Mouse (Mus musculus): ENCODE data around the gene Ciao2b. TPM values are rescaled to one million over a fixed set of nuclear protein-coding genes. Genes with fewer than 3 reads are reported as not detected.
"Not testable (repeated sequence)": the region's sequence is repeated elsewhere in the genome, so short reads cannot be mapped to it uniquely, and the experiment has no call there.

The Ciao2b gene
- total RNA-seq (2021) = 10 to 100 TPM; 62.2 to 66.5 TPM
- long read RNA-seq, experiment 1, transcript Ciao2b-203 (5 exons, 918 nt) = major isoform, 76 of 80 reads
- long read RNA-seq, experiment 1, partial matches to known transcripts = 2 of 80 reads
- long read RNA-seq, experiment 1, other reads (novel, unspliced or antisense) = 1 of 80 reads
- long read RNA-seq, experiment 2, transcript Ciao2b-203 (5 exons, 918 nt) = major isoform, 49 of 51 reads
- long read RNA-seq, experiment 2, partial matches to known transcripts = 0 of 51 reads
- long read RNA-seq, experiment 2, other reads (novel, unspliced or antisense) = 2 of 51 reads

GRCm38 (mm10) chr8:104641426-104642323 is at the start of gene Ciao2b:
Gene Ciao2b (minus strand): TSS chr8:104641965.
- DNase-seq = peak; percentile 93 to 96

- DNase-seq = no peak
Observed at GRCm38 (mm10) chr8:104688433-104688832, 46.7 kb upstream of the Ciao2b start.

- DNase-seq = no peak
Observed at GRCm38 (mm10) chr8:104655614-104656013, 13.8 kb upstream of the Ciao2b start.

DNA sequence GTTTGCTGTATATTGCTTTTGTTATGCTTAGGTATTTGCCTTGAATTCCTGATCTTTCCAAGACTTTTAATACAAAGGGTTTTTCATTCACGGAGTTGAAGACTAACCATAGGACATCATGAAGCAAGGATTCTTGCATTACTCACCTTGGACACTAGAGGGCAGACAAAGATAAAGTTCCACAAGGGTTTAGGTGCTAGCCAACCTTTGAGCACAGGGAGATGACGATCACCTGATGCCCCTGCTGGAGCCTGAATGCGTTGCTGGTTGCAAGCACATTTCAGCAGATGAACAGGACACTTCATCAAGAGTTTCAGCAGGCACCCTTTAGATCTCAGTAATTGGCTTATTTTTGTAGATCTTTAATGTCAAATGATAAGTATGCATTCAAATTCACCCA is 13.2 kb upstream of the Ciao2b start:
- DNase-seq = peak; percentile 76 to 85

DNA sequence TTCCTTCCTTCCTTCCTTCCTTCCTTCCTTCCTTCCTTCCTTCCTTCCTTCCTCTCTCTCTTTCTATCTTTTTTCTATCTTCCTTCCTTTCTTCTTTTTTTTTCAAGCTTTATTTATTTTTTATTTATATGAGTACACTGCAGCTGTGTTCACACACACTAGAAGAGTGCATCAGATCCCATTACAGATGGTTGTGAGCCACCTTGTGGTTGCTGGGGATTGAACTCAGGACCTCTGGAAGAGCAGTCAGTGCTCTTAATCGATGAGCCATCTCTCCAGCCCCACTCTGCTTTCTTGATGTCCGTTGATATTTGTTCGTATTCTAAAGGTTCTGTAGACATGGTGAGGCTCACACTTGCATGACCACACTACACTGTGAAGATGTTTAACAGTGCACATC is 2.4 kb upstream of the Ciao2b start:
- DNase-seq = not testable (repeated sequence)

DNA sequence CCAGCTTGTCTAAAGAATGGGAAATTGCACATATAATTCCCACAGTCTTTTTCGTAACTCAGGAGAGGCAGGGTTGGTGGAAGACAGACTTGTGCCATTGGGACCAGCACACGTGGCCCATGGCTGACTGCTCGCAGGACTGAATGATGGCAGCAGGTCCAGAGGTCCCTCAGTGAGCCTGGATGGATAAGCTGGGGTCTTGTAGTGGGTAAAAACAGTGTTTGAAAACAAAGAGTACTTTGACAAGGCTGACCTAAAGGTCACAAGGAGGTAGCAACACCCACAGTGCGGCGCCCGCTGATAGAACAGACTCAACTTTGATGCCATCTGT is 524 bp upstream of the Ciao2b start:
- DNase-seq = no peak

GRCm38 (mm10) chr8:104640831-104641370 is 864 bp downstream of the Ciao2b start:
- DNase-seq = no peak

- DNase-seq = peak in 1 of 2 experiments; percentile 1
Observed at GRCm38 (mm10) chr8:104640241-104640640, 1.5 kb downstream of the Ciao2b start.

DNA sequence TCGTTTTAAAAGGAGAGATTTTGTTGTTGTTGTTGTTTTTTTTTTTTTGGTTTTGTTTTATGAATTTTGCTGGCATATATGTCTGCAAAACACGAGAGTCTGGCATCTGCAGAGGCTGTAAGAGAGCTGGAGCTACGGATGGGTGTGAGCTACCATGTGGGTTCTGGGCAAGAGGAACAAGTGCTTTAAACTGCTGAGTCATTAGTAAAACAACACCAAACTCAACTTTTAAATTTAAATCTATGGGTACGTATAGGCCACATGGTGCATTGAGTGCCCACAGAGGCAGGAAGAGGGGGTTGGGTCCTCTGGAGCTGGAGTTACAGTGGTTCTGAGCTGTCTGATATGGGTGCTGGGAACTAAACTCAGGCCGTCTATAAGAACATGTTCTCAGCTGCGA is 3.8 kb downstream of the Ciao2b start:
- peak in 1 of 2 experiments; percentile 1 for DNase-seq

GRCm38 (mm10) chr8:104635004-104635710 is 6.6 kb downstream of the Ciao2b start:
- DNase-seq = no peak

DNA sequence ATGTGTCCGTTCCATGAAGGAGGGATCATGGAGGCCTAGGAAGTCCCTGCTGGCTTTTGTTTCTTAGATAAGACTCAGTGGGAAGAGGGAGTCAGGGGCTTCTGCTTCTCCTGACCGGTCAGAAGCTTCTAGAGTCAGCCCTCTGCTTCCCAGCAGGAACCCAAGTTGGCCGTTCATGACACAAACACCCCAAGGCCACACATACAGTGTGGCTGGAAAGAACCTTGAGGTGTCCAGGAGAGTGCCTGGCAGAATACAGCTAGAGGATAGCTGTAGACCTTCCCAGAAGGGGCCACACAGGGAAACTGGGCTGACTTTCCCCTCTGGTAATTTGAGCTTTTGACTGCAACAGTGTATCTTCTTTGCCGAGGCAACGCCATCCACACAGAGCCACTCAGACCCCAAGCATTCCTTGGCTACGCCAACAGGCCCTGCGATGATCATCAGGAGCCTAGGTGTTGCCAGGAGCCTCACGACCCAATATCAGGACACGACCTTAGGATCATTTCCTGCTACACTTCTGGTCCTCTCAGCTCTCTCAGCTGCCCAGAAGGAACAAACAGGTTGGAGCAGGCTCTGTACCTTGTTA is 8.5 kb downstream of the Ciao2b start:
- DNase-seq = peak; percentile 39 to 44

DNA sequence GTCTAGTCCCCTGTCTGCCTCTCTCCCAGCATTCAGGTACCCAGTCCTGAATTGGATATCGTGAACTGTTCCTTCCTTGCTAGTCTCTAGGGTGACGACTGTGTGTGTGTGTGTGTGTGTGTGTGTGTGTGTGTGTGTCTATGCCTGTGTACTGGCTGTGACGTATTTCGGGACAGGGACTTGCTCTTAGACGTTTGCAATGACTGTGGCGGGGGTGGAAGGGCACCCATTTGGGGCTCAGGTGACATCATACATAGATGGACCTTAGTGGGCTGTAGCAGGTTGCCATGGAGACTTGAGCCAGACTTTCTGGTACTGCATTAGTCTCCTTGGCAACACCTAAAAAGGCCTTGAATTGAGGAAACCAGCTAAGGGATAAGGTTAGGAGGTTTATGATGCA is 9.3 kb downstream of the Ciao2b start:
- no peak for DNase-seq

DNA sequence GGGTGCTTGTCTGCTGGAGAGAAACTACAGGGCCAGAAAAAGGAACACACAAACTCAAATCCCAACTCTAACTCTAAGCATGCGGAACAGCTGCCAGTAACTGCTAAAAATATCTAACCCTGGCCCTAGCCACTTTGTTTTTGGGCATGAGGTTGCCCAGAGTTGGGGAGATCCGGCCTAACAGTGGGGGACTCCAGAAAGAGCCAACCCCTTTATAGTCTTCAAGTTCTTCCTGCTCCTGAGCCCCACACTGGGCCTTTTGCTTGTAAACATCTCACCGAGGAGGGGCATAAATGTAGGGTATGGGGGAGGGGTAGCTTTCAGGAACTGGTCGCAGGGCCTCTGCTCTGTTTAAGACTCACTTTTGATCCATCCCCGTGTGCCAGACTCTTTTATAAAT is 9.8 kb downstream of the Ciao2b start:
- peak; percentile 59 to 64 for DNase-seq

DNA sequence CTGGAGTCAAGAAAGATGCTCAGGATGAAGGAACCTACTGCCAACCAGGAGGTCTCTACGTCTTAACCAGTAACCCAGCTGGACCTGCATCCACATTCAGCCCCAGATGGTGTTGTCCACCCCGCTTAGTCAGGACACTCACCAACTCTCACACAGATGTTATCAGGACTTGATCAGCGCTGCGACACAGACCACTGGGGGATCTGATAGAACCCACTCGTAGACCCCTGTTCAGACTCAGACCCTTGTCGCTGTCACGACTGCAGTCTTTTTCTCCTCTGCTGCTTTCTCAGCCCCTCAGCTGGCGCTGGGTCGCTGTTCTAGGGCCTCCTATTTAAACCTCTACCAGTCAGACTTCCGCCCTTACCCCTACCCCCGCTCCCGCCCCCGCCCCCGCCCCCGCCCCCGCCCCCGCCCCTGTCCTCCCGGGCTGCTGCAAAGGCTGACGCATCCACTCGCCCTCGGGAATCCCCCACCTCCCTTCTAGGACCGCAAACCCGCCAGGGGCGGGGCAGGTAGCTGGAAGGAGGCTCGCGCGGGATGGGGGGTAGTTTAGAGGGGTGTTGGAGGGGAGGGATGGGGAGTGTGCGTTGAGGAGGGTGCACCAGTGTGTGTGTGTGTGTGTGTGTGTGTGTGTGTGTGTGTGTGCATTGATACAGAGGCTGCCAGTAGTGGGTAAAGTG is 10.6 kb downstream of the Ciao2b start, which contains the start of gene Rrad:
Gene Rrad (minus strand): TSS at position 347 of the 683 bp plus-strand sequence.
- DNase-seq = peak; percentile 74 to 85

- DNase-seq = peak; percentile 46 to 58
Observed at GRCm38 (mm10) chr8:104630574-104630973, 11.2 kb downstream of the Ciao2b start.

- DNase-seq = no peak
Observed at GRCm38 (mm10) chr8:104630111-104630479, 11.7 kb downstream of the Ciao2b start.

- peak; percentile 87 to 89 for DNase-seq
Observed at GRCm38 (mm10) chr8:104629306-104630110, 12.3 kb downstream of the Ciao2b start.

GRCm38 (mm10) chr8:104628402-104628801 is 13.4 kb downstream of the Ciao2b start:
- peak; percentile 52 to 63 for DNase-seq

DNA sequence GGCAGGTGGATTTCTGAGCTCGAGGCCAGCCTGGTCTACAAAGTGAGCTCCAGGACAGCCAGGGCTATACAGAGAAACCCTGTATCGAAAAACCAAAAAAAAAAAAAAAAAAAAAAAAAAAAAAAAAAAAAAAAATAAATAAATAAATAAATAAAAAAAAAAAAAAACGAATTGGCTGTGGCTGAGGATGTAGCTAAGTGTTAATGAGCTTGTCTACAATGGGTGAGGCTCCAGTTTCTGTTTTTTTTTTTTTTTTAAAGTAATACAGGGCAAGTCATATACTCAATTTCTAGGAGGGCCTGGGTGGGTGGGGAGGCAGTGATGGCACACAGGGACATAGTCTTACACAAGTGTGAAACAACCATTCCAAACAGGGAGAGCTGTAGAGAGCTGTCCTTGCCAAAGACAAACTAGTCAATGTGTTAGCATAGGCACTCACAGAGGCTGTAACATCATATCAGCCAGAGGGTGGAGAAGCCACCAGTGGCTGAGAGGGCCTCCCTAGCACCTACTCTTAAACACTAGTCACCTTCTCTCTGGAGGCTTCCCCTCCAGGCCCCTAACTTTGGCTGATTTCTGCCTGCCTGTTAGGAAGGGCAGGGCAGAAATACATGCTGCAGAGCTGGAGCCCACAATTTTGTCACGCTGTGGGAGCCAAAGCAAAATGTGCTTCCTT is 14.6 kb downstream of the Ciao2b start:
- DNase-seq = no peak

DNA sequence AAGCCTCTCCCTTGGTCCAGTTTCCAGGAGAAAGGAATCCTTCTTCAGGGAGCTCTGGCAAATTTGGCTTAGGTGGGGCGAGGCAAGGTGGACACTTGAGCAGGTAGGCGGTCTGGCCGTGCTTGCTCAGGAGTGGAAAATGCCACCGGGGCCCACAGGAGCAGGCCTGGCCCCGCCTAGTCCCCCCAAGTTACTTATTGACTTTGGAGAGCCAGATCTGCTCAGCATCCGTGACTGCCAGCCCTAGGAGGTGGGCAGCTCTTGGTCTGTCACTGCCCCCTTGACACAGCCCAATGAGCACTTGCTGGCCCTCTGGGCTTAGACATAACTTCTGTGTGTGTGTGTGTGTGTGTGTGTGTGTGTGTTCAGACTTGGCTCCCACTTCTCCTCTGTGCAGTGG is 17.6 kb downstream of the Ciao2b start, which contains the start of gene Cdh16:
Gene Cdh16 (minus strand): TSS at position 236 of the 400 bp plus-strand sequence.
- no peak for DNase-seq

Data from heart, adult 18-20 months (tissue).